ENCODE assay signal across 8 mouse cellular contexts in genomic region chr1:171477758-171478545, GRCm38 (mm10). TPM values are rescaled to one million over a fixed set of nuclear protein-coding genes. Genes with fewer than 3 reads are reported as not detected.
DNase-seq lines count a peak whose midpoint lies in the region; ATAC-seq and TF ChIP-seq lines count a peak whose summit lies in the region.

No protein-coding gene starts in this region.

- H3K9me3 ChIP-seq in heart, embryonic 12.5 days (replicated peaks), result peaks cover 11% of the 10 kb centered on the region
- H3K9me3 ChIP-seq in hindbrain, embryonic 16.5 days (ENCODE audit: control insufficient read depth, low read length), result peaks cover 2% of the 10 kb centered on the region
- H3K9me3 ChIP-seq in liver, embryonic 14.5 days (ENCODE audit: control insufficient read depth, low read length), result no peaks in the 10 kb centered on the region; the same call in 1 of the 2 replicates
- peaks cover 6% of the 10 kb centered on the region for H3K9me3 ChIP-seq in neural tube, embryonic 12.5 days

- no peaks in the 10 kb centered on the region for H3K36me3 ChIP-seq in heart, embryonic 12.5 days
- H3K36me3 ChIP-seq in hindbrain, embryonic 16.5 days (ENCODE audit: control insufficient read depth, insufficient read depth, low read length), result no peaks in the 10 kb centered on the region
- H3K36me3 ChIP-seq in liver, embryonic 14.5 days (replicated peaks; ENCODE audit: control insufficient read depth, insufficient read depth, low read depth), result no peaks in the 10 kb centered on the region
- no peaks in the 10 kb centered on the region for H3K36me3 ChIP-seq in neural tube, embryonic 12.5 days

- H3K4me2 ChIP-seq in heart, embryonic 12.5 days, result peak overlapping the region; percentile 53
- peak overlapping the region; percentile 42 for H3K4me2 ChIP-seq in hindbrain, embryonic 16.5 days (ENCODE audit: low read length)
- H3K4me2 ChIP-seq in liver, embryonic 14.5 days (ENCODE audit: low read depth), result peak overlapping the region; percentile 40
- H3K4me2 ChIP-seq in neural tube, embryonic 12.5 days (replicated peaks), result peak overlapping the region; percentile 16; the same call in 1 of the 2 replicates

- WGBS in heart, embryonic 12.5 days, result 56% methylated on average over 27 of the region's 27 CpGs
- 62% methylated on average over 27 of the region's 27 CpGs for WGBS in hindbrain, embryonic 16.5 days
- WGBS in liver, embryonic 14.5 days (ENCODE audit: insufficient replicate concordance), result 54% methylated on average over 27 of the region's 27 CpGs
- 64% methylated on average over 27 of the region's 27 CpGs for WGBS in neural tube, embryonic 12.5 days

- intact Hi-C loops in gastrocnemius, postnatal 14 days (cut with DNase I; ENCODE audit: low total_unique reads), result loop anchor here (2.0 kb wide), 1 partner anchor 117 kb away; the partner anchor contains the start of gene Klhdc9

- ATAC-seq in heart, embryonic 12.5 days (ENCODE audit: insufficient number of reproducible peaks, low FRiP score), result peak; percentile 22; the same call in 1 of the 2 replicates
- ATAC-seq in hindbrain, embryonic 16.5 days, result peak; percentile 65
- no peak for ATAC-seq in liver, embryonic 14.5 days (ENCODE audit: insufficient read depth)
- ATAC-seq in neural tube, embryonic 12.5 days (ENCODE audit: low FRiP score, low read depth), result no peak

- no peak for DNase-seq in heart, adult 8-10 months (ENCODE audit: low spot score)
- peak; percentile 36 for DNase-seq in c-Kit-positive CD71-positive TER-119-negative erythroid progenitor cells, embryonic 14.5 days (ENCODE audit: low read depth)
- peak in 2 of 3 experiments; percentile 12 to 33 for DNase-seq in liver, embryonic 14.5 days (ENCODE audit: low read depth in 3 of 3, low spot score in 3 of 3)
- no peak for DNase-seq in layer of hippocampus, postnatal 14 days (ENCODE audit: low spot score in 2 of 2)
- no peak for DNase-seq in gastrocnemius, postnatal 14 days

- peak overlapping the region; percentile 33; the same call in 1 of the 2 replicates for H3K9ac ChIP-seq in heart, embryonic 12.5 days
- H3K9ac ChIP-seq in hindbrain, embryonic 16.5 days (ENCODE audit: low read depth, low read length), result peak overlapping the region; percentile 53
- H3K9ac ChIP-seq in liver, embryonic 14.5 days (replicated peaks), result no peak overlapping the region; the same call in 1 of the 2 replicates
- peak overlapping the region; percentile 1; the same call in 1 of the 2 replicates for H3K9ac ChIP-seq in neural tube, embryonic 12.5 days

- no peak for TF ChIP-seq CTCF in liver, embryonic 14.5 days (IDR thresholded peaks at IDR 0.05; ENCODE audit: low read depth)

- peak overlapping the region; percentile 43 for H3K4me3 ChIP-seq in heart, embryonic 12.5 days
- H3K4me3 ChIP-seq in hindbrain, embryonic 16.5 days (ENCODE audit: low read length), result peak overlapping the region; percentile 33
- peak overlapping the region; percentile 34 to 49 for H3K4me3 ChIP-seq in liver, embryonic 14.5 days (ENCODE audit: insufficient read depth in 1 of 2, low read depth in 2 of 2, low read length in 2 of 2)
- H3K4me3 ChIP-seq in neural tube, embryonic 12.5 days, result peak overlapping the region; percentile 1; the same call in 1 of the 2 replicates

- no peaks in the 10 kb centered on the region for H3K4me1 ChIP-seq in heart, embryonic 12.5 days (replicated peaks)
- no peaks in the 10 kb centered on the region for H3K4me1 ChIP-seq in hindbrain, embryonic 16.5 days (ENCODE audit: control insufficient read depth, insufficient read depth, low read depth, low read length)
- no peaks in the 10 kb centered on the region; a peak in 1 of 4 replicates for H3K4me1 ChIP-seq in liver, embryonic 14.5 days (replicated peaks; ENCODE audit: control insufficient read depth in 2 of 2, insufficient read depth in 2 of 2, low read length in 1 of 2)
- H3K4me1 ChIP-seq in neural tube, embryonic 12.5 days, result no peaks in the 10 kb centered on the region

- TF ChIP-seq EP300 in liver, embryonic 14.5 days (IDR thresholded peaks at IDR 0.05; ENCODE audit: low read depth), result no peak

- no peak overlapping the region for H3K27ac ChIP-seq in heart, embryonic 12.5 days (ENCODE audit: poor library complexity, severe bottlenecking)
- H3K27ac ChIP-seq in hindbrain, embryonic 16.5 days (ENCODE audit: low read depth, low read length), result no peak overlapping the region
- no peak overlapping the region for H3K27ac ChIP-seq in liver, embryonic 14.5 days
- H3K27ac ChIP-seq in neural tube, embryonic 12.5 days, result no peak overlapping the region

- no peaks in the 10 kb centered on the region for H3K27me3 ChIP-seq in heart, embryonic 12.5 days (replicated peaks)
- H3K27me3 ChIP-seq in hindbrain, embryonic 16.5 days (replicated peaks; ENCODE audit: control insufficient read depth, insufficient read depth, low read length), result no peaks in the 10 kb centered on the region
- no peaks in the 10 kb centered on the region for H3K27me3 ChIP-seq in liver, embryonic 14.5 days (ENCODE audit: control insufficient read depth, insufficient read depth, low read length)
- no peaks in the 10 kb centered on the region for H3K27me3 ChIP-seq in neural tube, embryonic 12.5 days (replicated peaks)

RNA-seq across cellular contexts. Expression of gene Alyref2, which starts 25.3 kb away (rescaled TPM):
- polyA plus RNA-seq in heart, embryonic 12.5 days (2016; fragmentation: Nextera tagmentation; extraction: Ambion mirVana), result 12.4 and 13.3 TPM in 2 replicates
- total RNA-seq in heart, adult 8-10 months (2022), result 1 to 10 TPM; 1.8 to 2.8 (median 2.1) TPM
- 25.7 and 28.3 TPM in 2 replicates for polyA plus RNA-seq in hindbrain, embryonic 16.5 days (2015; fragmentation: Nextera tagmentation; extraction: Ambion mirVana)
- polyA plus RNA-seq in liver, embryonic 14.5 days (2012; rRNA removed), result 1.7 and 2.5 TPM in 2 replicates
- polyA plus RNA-seq in liver, embryonic 14.5 days (2014; fragmentation: Nextera tagmentation; extraction: Ambion mirVana), result 2.4 and 2.9 TPM in 2 replicates
- polyA plus RNA-seq in neural tube, embryonic 12.5 days (2016; fragmentation: Nextera tagmentation; extraction: Ambion mirVana), result 22.4 and 23.0 TPM in 2 replicates
- 1 to 10 TPM; 7.5 to 8.9 TPM for total RNA-seq in layer of hippocampus, postnatal 14 days (2021)
- total RNA-seq in gastrocnemius, postnatal 14 days (2021), result 1 to 10 TPM; 2.1 to 2.5 TPM

RNA-seq across cellular contexts. Expression of gene F11r, which starts 40.6 kb away (rescaled TPM):
- polyA plus RNA-seq in heart, embryonic 12.5 days (2016; fragmentation: Nextera tagmentation; extraction: Ambion mirVana), result 70.7 and 71.0 TPM in 2 replicates
- total RNA-seq in heart, adult 8-10 months (2022), result 10 to 100 TPM; 34.5 to 36.2 (median 35.6) TPM
- polyA plus RNA-seq in hindbrain, embryonic 16.5 days (2015; fragmentation: Nextera tagmentation; extraction: Ambion mirVana), result 14.1 and 15.6 TPM in 2 replicates
- polyA plus RNA-seq in liver, embryonic 14.5 days (2012; rRNA removed), result 11.9 TPM in 2 replicates
- polyA plus RNA-seq in liver, embryonic 14.5 days (2014; fragmentation: Nextera tagmentation; extraction: Ambion mirVana), result 13.6 and 14.0 TPM in 2 replicates
- polyA plus RNA-seq in neural tube, embryonic 12.5 days (2016; fragmentation: Nextera tagmentation; extraction: Ambion mirVana), result 15.0 and 16.9 TPM in 2 replicates
- total RNA-seq in layer of hippocampus, postnatal 14 days (2021), result 1 to 10 TPM; 6.9 to 7.7 TPM
- total RNA-seq in gastrocnemius, postnatal 14 days (2021), result 10 to 100 TPM; 10.8 to 12.6 TPM

RNA-seq across cellular contexts. Expression of gene Itln1, which starts 57.1 kb away (rescaled TPM):
- not detected in 2 replicates for polyA plus RNA-seq in heart, embryonic 12.5 days (2016; fragmentation: Nextera tagmentation; extraction: Ambion mirVana)
- total RNA-seq in heart, adult 8-10 months (2022), result not detected
- not detected in 2 replicates for polyA plus RNA-seq in hindbrain, embryonic 16.5 days (2015; fragmentation: Nextera tagmentation; extraction: Ambion mirVana)
- not detected in 2 replicates for polyA plus RNA-seq in liver, embryonic 14.5 days (2012; rRNA removed)
- polyA plus RNA-seq in liver, embryonic 14.5 days (2014; fragmentation: Nextera tagmentation; extraction: Ambion mirVana), result not detected in 2 replicates
- not detected in 2 replicates for polyA plus RNA-seq in neural tube, embryonic 12.5 days (2016; fragmentation: Nextera tagmentation; extraction: Ambion mirVana)
- total RNA-seq in layer of hippocampus, postnatal 14 days (2021), result not detected
- total RNA-seq in gastrocnemius, postnatal 14 days (2021), result not detected

RNA-seq across cellular contexts. Expression of gene Tstd1, which starts 59.3 kb away (rescaled TPM):
- 1.9 and 3.6 TPM in 2 replicates for polyA plus RNA-seq in heart, embryonic 12.5 days (2016; fragmentation: Nextera tagmentation; extraction: Ambion mirVana)
- 1 to 10 TPM in 3 of 4 experiments, under 1 TPM in 1; 0.75 to 2.0 (median 1.3) TPM for total RNA-seq in heart, adult 8-10 months (2022)
- 6.3 and 7.0 TPM in 2 replicates for polyA plus RNA-seq in hindbrain, embryonic 16.5 days (2015; fragmentation: Nextera tagmentation; extraction: Ambion mirVana)
- polyA plus RNA-seq in liver, embryonic 14.5 days (2012; rRNA removed), result 0.60 and 0.90 TPM in 2 replicates
- 0.19 and 0.75 TPM in 2 replicates for polyA plus RNA-seq in liver, embryonic 14.5 days (2014; fragmentation: Nextera tagmentation; extraction: Ambion mirVana)
- polyA plus RNA-seq in neural tube, embryonic 12.5 days (2016; fragmentation: Nextera tagmentation; extraction: Ambion mirVana), result 9.2 and 10.3 TPM in 2 replicates
- total RNA-seq in layer of hippocampus, postnatal 14 days (2021), result 1 to 10 TPM; 2.6 to 2.9 TPM
- total RNA-seq in gastrocnemius, postnatal 14 days (2021), result under 1 TPM; 0.78 to 0.98 TPM

Comparison
In these comparisons a context has a peak if more than half of its experiments do, and no peak if none do; other contexts are left out.
1. ATAC-seq: peak in heart, embryonic 12.5 days (single experiment) and hindbrain, embryonic 16.5 days (single experiment); none in liver, embryonic 14.5 days (single experiment) and neural tube, embryonic 12.5 days (single experiment).
2. DNase-seq: peak in c-Kit-positive CD71-positive TER-119-negative erythroid progenitor cells, embryonic 14.5 days (single experiment) and liver, embryonic 14.5 days (2 of 3); none in heart, adult 8-10 months (single experiment), layer of hippocampus, postnatal 14 days (0 of 2) and gastrocnemius, postnatal 14 days (single experiment).
3. Peak in every context shown above with its lines, with median percentiles within 50 percentile points of each other: H3K4me2 ChIP-seq and H3K4me3 ChIP-seq.